Mouse (Mus musculus): ENCODE results near the gene Ccdc102a. TPM values are rescaled to one million over a fixed set of nuclear protein-coding genes. Genes with fewer than 3 reads are reported as not detected.

The Ccdc102a gene
- polyA plus RNA-seq, 1 experiment: 5.7 TPM

DNA sequence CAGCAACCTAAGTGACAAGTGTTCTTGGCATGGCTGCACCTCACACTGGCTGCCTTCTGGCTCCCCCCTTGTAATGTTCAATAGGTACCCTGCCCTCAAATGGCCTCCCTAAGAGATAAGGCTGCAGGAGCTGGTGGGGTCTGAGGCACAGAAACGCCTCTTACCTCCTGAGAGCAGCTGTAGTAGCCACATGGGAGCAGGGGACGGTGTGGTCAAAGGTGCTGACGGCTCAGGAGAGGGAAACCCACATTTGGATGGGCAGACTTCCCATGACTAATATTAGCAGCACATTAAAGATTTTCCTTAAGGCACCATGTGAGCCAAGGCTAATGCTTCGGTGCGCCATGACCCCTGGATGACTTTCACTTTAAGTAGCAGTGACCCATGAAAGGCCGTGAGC, 17.3 kb downstream of the Ccdc102a start:
- peak; percentile 35 for DNase-seq
- WGBS: 28% methylated on average over 6 of the region's 6 CpGs
- H3K27me3 ChIP-seq (replicated peaks; ENCODE audit: control insufficient read depth, insufficient read depth, low read length): no peaks in the 10 kb centered on the region
- TF ChIP-seq CTCF (conservative IDR thresholded peaks at IDR 0.05; ENCODE audit: insufficient read depth, insufficient read length, low read depth, low read length) (no peak), POLR2A (IDR thresholded peaks at IDR 0.05; ENCODE audit: low read depth, low read length) (no peak)
- peaks cover 14% of the 10 kb centered on the region for H3K4me1 ChIP-seq (ENCODE audit: control insufficient read depth, insufficient read depth, low read length)
- no peak overlapping the region for H3K4me3 ChIP-seq (ENCODE audit: insufficient read depth, low read depth, low read length)
- no peaks in the 10 kb centered on the region for H3K36me3 ChIP-seq (ENCODE audit: control insufficient read depth, insufficient read depth, low read length)
- no peak overlapping the region for H3K27ac ChIP-seq (ENCODE audit: insufficient read depth, low read depth, low read length)

DNA sequence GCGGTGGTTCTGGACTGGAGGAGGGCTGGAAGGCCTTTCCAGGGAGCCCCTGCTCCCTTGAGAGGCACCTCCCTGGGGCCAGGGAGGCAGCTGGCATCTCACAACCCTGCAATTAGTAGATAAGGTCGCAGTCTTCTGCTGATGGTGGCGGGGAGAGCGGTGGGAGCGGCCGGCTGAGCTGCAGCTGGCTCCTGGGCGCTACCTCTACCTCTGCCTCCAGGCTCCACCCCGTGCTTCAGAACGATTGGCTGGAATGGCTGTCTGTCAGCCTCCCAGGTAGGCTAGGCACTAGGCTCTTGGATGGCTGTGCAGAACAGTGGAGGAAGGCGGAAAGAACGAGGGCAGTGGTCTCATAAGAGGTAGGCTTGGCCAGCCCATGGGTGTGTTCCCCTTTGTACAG, 18.6 kb downstream of the Ccdc102a start:
- no peak for DNase-seq
- TF ChIP-seq CTCF (conservative IDR thresholded peaks at IDR 0.05; ENCODE audit: insufficient read depth, insufficient read length, low read depth, low read length) (no peak), POLR2A (IDR thresholded peaks at IDR 0.05; ENCODE audit: low read depth, low read length) (no peak)
- WGBS: 42% methylated on average over 11 of the region's 11 CpGs
- H3K4me1 ChIP-seq (ENCODE audit: control insufficient read depth, insufficient read depth, low read length): peaks cover 11% of the 10 kb centered on the region
- no peaks in the 10 kb centered on the region for H3K27me3 ChIP-seq (replicated peaks; ENCODE audit: control insufficient read depth, insufficient read depth, low read length)
- no peak overlapping the region for H3K4me3 ChIP-seq (ENCODE audit: insufficient read depth, low read depth, low read length)
- no peak overlapping the region for H3K27ac ChIP-seq (ENCODE audit: insufficient read depth, low read depth, low read length)
- H3K36me3 ChIP-seq (ENCODE audit: control insufficient read depth, insufficient read depth, low read length): no peaks in the 10 kb centered on the region

DNA sequence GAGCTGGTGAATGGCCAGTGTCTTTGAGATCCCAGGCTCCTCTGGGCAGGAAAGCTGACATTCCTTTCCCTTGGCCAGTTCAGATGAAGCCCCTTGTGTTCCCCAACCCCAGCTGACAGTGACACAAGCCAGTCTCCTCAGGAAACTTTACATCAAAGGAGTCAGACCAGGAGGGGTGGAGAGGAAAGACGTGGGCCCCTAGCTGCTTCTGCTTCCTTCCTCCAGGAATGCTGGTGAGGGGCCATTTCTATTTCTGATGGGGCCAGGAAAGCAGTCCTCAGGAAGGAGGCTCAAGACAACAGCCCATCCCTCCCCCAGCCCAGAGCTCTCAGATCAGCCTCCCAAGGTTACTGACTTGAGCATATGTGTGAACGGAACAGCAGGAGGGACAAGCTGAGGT, 25.0 kb downstream of the Ccdc102a start:
- no peak overlapping the region for H3K4me3 ChIP-seq (ENCODE audit: insufficient read depth, low read depth, low read length)
- no peak for DNase-seq
- no peaks in the 10 kb centered on the region for H3K4me1 ChIP-seq (ENCODE audit: control insufficient read depth, insufficient read depth, low read length)
- WGBS: 69% methylated on average over 2 of the region's 2 CpGs
- no peaks in the 10 kb centered on the region for H3K36me3 ChIP-seq (ENCODE audit: control insufficient read depth, insufficient read depth, low read length)
- TF ChIP-seq CTCF (conservative IDR thresholded peaks at IDR 0.05; ENCODE audit: insufficient read depth, insufficient read length, low read depth, low read length): no peak
- no peak for TF ChIP-seq POLR2A (IDR thresholded peaks at IDR 0.05; ENCODE audit: low read depth, low read length)
- no peaks in the 10 kb centered on the region for H3K27me3 ChIP-seq (replicated peaks; ENCODE audit: control insufficient read depth, insufficient read depth, low read length)
- H3K27ac ChIP-seq (ENCODE audit: insufficient read depth, low read depth, low read length): no peak overlapping the region

DNA sequence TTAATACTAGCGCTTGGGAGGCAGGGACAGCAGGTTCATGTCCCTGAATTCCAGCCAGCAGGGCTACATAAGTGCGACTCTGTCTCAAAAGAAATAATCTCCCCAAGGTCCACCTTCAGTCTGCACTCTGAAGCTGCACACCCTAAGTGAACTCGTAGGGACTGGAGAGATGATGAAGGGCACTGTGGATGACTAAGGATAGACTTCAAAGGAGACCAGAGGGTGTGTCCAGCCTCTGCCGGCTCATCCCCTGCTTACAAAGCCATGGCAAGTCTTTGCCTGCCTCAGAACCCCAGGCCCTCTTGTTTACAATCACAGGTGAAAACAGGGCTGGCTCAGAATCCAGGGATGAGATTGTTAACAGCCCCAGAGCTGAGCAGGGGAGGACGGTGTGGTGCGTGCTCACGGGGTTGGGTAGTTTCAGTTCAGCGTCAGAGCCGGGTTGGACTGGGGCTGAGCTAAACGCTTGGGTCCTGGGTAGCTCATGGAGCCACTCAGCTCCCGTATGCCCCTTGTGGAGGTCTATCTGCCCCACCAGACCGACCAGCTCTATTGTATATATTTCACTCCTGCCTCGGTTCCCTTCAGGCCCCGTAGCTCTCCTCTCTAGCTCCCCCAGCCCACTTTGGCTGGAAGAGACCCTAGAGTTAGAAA, 29.4 kb downstream of the Ccdc102a start:
- Histone ChIP-seq H3K4me1 (ENCODE audit: control insufficient read depth, insufficient read depth, low read length) (no peaks in the 10 kb centered on the region), H3K27ac (ENCODE audit: insufficient read depth, low read depth, low read length) (no peak overlapping the region), H3K27me3 (replicated peaks; ENCODE audit: control insufficient read depth, insufficient read depth, low read length) (no peaks in the 10 kb centered on the region), H3K36me3 (ENCODE audit: control insufficient read depth, insufficient read depth, low read length) (no peaks in the 10 kb centered on the region), H3K4me3 (ENCODE audit: insufficient read depth, low read depth, low read length) (no peak overlapping the region)
- no peak for TF ChIP-seq CTCF (conservative IDR thresholded peaks at IDR 0.05; ENCODE audit: insufficient read depth, insufficient read length, low read depth, low read length)
- TF ChIP-seq POLR2A (IDR thresholded peaks at IDR 0.05; ENCODE audit: low read depth, low read length): no peak
- DNase-seq: no peak
- WGBS: 38% methylated on average over 14 of the region's 14 CpGs

DNA sequence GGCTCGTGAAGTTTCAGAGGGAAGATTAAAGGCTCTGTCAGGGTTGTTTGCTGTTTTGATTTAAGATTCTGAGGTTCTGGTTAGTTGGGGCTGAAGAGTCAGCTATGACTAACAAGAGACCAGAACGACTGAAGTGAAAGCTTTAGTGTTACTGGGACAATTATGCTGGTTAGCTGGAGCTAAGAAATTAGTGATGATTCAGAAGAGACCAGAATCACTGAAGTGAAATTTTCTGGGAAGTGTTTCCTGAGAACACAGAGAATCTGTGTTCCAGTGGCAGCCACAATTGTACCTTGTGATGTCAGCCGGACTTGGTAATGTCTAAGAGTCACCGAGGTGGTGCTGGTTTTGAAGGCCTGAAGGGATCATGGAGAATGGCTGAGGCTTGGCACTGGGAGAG, 37.2 kb downstream of the Ccdc102a start:
- Histone ChIP-seq H3K27me3 (replicated peaks; ENCODE audit: control insufficient read depth, insufficient read depth, low read length) (no peaks in the 10 kb centered on the region), H3K36me3 (ENCODE audit: control insufficient read depth, insufficient read depth, low read length) (no peaks in the 10 kb centered on the region), H3K4me3 (ENCODE audit: insufficient read depth, low read depth, low read length) (no peak overlapping the region), H3K27ac (ENCODE audit: insufficient read depth, low read depth, low read length) (no peak overlapping the region), H3K4me1 (ENCODE audit: control insufficient read depth, insufficient read depth, low read length) (peaks cover 5% of the 10 kb centered on the region; the same call in 1 of the 2 replicates)
- no peak for DNase-seq
- whole genome bisulfite sequencing: 84% methylated on average over 4 of the region's 4 CpGs
- no peak for TF ChIP-seq CTCF (conservative IDR thresholded peaks at IDR 0.05; ENCODE audit: insufficient read depth, insufficient read length, low read depth, low read length)
- TF ChIP-seq POLR2A (IDR thresholded peaks at IDR 0.05; ENCODE audit: low read depth, low read length): no peak

DNA sequence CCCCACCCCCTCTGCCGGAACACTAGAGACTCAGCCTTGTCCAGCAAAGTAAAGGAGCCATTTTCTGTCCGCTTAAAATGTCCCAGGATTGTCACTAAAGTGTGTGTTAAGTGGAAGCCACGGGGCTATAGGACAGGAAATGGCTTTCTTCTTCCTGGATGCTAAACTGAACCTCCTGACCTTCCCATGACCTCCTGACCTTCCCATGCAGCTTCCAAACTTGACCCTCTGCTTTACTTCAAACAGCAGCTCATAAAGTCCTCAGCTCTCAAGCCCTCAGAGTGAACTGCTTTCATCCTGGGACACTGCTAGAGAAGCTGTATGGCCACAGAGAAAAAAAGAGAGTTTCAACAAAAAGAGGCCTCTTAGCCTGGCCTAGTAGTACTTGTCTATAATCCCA, 41.1 kb downstream of the Ccdc102a start:
- WGBS: 42% methylated on average over 3 of the region's 3 CpGs
- Histone ChIP-seq H3K4me3 (ENCODE audit: insufficient read depth, low read depth, low read length) (no peak overlapping the region), H3K36me3 (ENCODE audit: control insufficient read depth, insufficient read depth, low read length) (no peaks in the 10 kb centered on the region), H3K27me3 (replicated peaks; ENCODE audit: control insufficient read depth, insufficient read depth, low read length) (no peaks in the 10 kb centered on the region), H3K4me1 (ENCODE audit: control insufficient read depth, insufficient read depth, low read length) (peaks cover 22% of the 10 kb centered on the region), H3K27ac (ENCODE audit: insufficient read depth, low read depth, low read length) (no peak overlapping the region)
- TF ChIP-seq CTCF (conservative IDR thresholded peaks at IDR 0.05; ENCODE audit: insufficient read depth, insufficient read length, low read depth, low read length) (no peak), POLR2A (IDR thresholded peaks at IDR 0.05; ENCODE audit: low read depth, low read length) (no peak)
- no peak for DNase-seq

DNA sequence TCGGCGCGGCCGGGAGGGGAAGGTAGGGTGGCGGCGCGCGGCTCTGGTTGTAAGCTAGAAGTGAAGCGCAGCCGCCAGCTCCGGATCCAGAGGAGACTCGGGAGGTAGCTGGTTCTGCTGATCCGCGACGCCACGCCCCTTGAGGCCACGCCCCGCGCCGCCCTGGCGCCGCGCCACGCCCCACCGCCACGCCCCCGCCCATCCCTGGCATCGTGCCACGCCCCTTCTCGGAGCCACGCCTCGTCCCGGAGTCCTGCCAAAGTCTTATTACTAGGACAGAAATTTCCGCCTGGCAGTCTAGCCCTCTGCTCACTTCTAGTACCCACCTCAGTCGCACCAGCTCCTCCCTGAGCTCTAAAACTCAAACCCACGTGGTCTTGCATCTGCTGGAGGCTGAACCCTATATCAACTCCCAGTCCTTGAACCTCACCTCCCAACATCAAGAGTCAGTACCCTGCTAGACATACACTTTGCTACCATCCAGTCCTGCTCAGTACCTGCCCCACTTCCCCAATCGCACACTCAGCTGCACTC, 41.6 kb downstream of the Ccdc102a start, which contains the start of gene Dok4:
Gene Dok4 (minus strand): TSS at position 134 of the 534 bp plus-strand sequence.
- Histone ChIP-seq H3K4me3 (ENCODE audit: insufficient read depth, low read depth, low read length) (peak within 1 kb of the TSS; percentile 62), H3K4me1 (ENCODE audit: control insufficient read depth, insufficient read depth, low read length) (peaks cover 26% of the 10 kb centered on the region), H3K27ac (ENCODE audit: insufficient read depth, low read depth, low read length) (peak within 1 kb of the TSS; percentile 26), H3K36me3 (ENCODE audit: control insufficient read depth, insufficient read depth, low read length) (no peaks in the 10 kb centered on the region), H3K27me3 (replicated peaks; ENCODE audit: control insufficient read depth, insufficient read depth, low read length) (no peaks in the 10 kb centered on the region)
- WGBS: under 1% methylated on average over 36 of the region's 37 CpGs
- DNase-seq: peak; percentile 97
- TF ChIP-seq CTCF (conservative IDR thresholded peaks at IDR 0.05; ENCODE audit: insufficient read depth, insufficient read length, low read depth, low read length) (no peak), POLR2A (IDR thresholded peaks at IDR 0.05; ENCODE audit: low read depth, low read length) (peak; percentile 60)

Measured in kidney, adult 2 months (tissue).